Mouse (Mus musculus) gastrocnemius, postnatal 14 days (tissue): ENCODE results near the gene Olfr126. TPM values are rescaled to one million over a fixed set of nuclear protein-coding genes. Genes with fewer than 3 reads are reported as not detected.

Source experiments
- DNase-seq: peaks from one replicate; pipeline ENCODE4 v3.0.0; 2021; ENCODE audit warnings: mixed read lengths
- intact Hi-C: fragments of 180-260 bp; cut with DNase I; formaldehyde crosslinking; loops from one replicate; pipeline ENCODE4 v1.15.1; 2025; ENCODE audit warnings: low total_unique reads
- long read RNA-seq, 2 experiments: library from polyadenylated mRNA; stranded (forward); transcript quantifications; one replicate each; pipeline ENCODE4 v2.0.0; 2021
- total RNA-seq, 2 experiments: library from RNA; stranded (reverse); gene quantifications; 2 replicates each; pipeline ENCODE4 v1.2.3; 2021

Gene Olfr126
- not detected for total RNA-seq
- long read RNA-seq, experiment 1 = 0 reads
- long read RNA-seq, experiment 2 = 0 reads

- DNase-seq = no peak
- intact Hi-C loops = no loop called here
Measured at GRCm38 (mm10) chr17:37847183-37847582, at the start of gene Olfr126. Olfr126 (plus strand) TSS chr17:37847483.

- intact Hi-C loops = no loop called here
- DNase-seq = no peak
Measured at GRCm38 (mm10) chr17:37799588-37799987, 47.7 kb upstream of the Olfr126 start, which contains the start of gene Olfr124. Olfr124 (plus strand) TSS chr17:37799888.

- intact Hi-C loops = no loop called here
- no peak for DNase-seq
Measured at GRCm38 (mm10) chr17:37832649-37833048, 14.6 kb upstream of the Olfr126 start, which contains the start of gene Olfr125. Olfr125 (plus strand) TSS chr17:37832949.

GRCm38 (mm10) chr17:37863901-37864300, 16.6 kb downstream of the Olfr126 start:
- no peak for DNase-seq
- intact Hi-C loops = no loop called here

- DNase-seq = no peak
- intact Hi-C loops = no loop called here
Measured at GRCm38 (mm10) chr17:37869676-37870205, 22.5 kb downstream of the Olfr126 start.

- intact Hi-C loops = no loop called here
Measured at GRCm38 (mm10) chr17:37873830-37874229, 26.5 kb downstream of the Olfr126 start.

GRCm38 (mm10) chr17:37900137-37900536, 52.9 kb downstream of the Olfr126 start, which contains the start of gene Olfr127:
Olfr127 (plus strand) TSS chr17:37900437.
- no peak for DNase-seq

More at GRCm38 (mm10) chr17:37873830-37874229, 26.5 kb downstream of the Olfr126 start:
- DNase-seq = no peak

More at GRCm38 (mm10) chr17:37900137-37900536, 52.9 kb downstream of the Olfr126 start, which contains the start of gene Olfr127:
- intact Hi-C loops = no loop called here

Other genes starting within 250 kb of the Olfr126 start
- not detected for gene Olfr115, start 220.4 kb upstream of the Olfr126 start, total RNA-seq
- gene Olfr116, start 220.3 kb upstream of the Olfr126 start, total RNA-seq = not detected
- gene Olfr117, start 183.7 kb upstream of the Olfr126 start, total RNA-seq = not detected
- not detected for gene Olfr118, start 180.5 kb upstream of the Olfr126 start, total RNA-seq
- gene Olfr119, start 150.9 kb upstream of the Olfr126 start, total RNA-seq = not detected
- not detected for gene Olfr120, start 125.7 kb upstream of the Olfr126 start, total RNA-seq
- not detected for gene Olfr121, start 98.6 kb upstream of the Olfr126 start, total RNA-seq
- gene Olfr122, start 78.9 kb upstream of the Olfr126 start, total RNA-seq = not detected
- gene Olfr123, start 54.0 kb upstream of the Olfr126 start, total RNA-seq = not detected
- not detected for gene Olfr124, start 47.6 kb upstream of the Olfr126 start, total RNA-seq
- gene Olfr125, start 14.5 kb upstream of the Olfr126 start, total RNA-seq = not detected
- gene Olfr127, start 53.0 kb downstream of the Olfr126 start, total RNA-seq = not detected
- gene Olfr128, start 73.1 kb downstream of the Olfr126 start, total RNA-seq = not detected
- gene Olfr761, start 105.6 kb downstream of the Olfr126 start, total RNA-seq = not detected
- not detected for gene Olfr129, start 212.6 kb downstream of the Olfr126 start, total RNA-seq
- gene Olfr130, start 216.4 kb downstream of the Olfr126 start, total RNA-seq = not detected
- not detected for gene Olfr131, start 241.2 kb downstream of the Olfr126 start, total RNA-seq